Mouse (Mus musculus) cortical plate, adult 2 months (tissue): ENCODE results near the gene Ndufc2.

Source experiments
- CTCF ChIP-seq: fragments of 200-500 bp; IDR thresholded peaks from 2 replicates; pipeline ENCODE4 v1.5.1; 2011; ENCODE audit warnings: mild to moderate bottlenecking, control low read depth, low read length; ENCODE audit not compliant: insufficient read depth; ENCODE audit errors: extremely low read depth
- POLR2A ChIP-seq: fragments of 200-500 bp; IDR thresholded peaks from 2 replicates; pipeline ENCODE4 v1.6.1; 2011; ENCODE audit warnings: mild to moderate bottlenecking, low read length, control low read depth; ENCODE audit not compliant: insufficient read depth; ENCODE audit errors: extremely low read depth

GRCm38 (mm10) chr7:97356875-97357276, 42.9 kb upstream of the Ndufc2 start:
- TF ChIP-seq CTCF (no peak), POLR2A (no peak)
